Mouse (Mus musculus) spleen, adult 2 months (tissue): Measurements from ENCODE around the gene Jade1.

ENCODE experiments used
- CTCF ChIP-seq: fragments of 200-500 bp; IDR thresholded peaks from 2 replicates; pipeline ENCODE4 v1.5.1; 2011; ENCODE audit warnings: mild to moderate bottlenecking, inconsistent platforms; ENCODE audit not compliant: insufficient read depth, insufficient read length, insufficient replicate concordance; ENCODE audit errors: extremely low read depth
- POLR2A ChIP-seq: fragments of 200-500 bp; IDR thresholded peaks from 2 replicates; pipeline ENCODE4 v1.6.1; 2011; ENCODE audit warnings: low read depth, low read length, inconsistent platforms

DNA sequence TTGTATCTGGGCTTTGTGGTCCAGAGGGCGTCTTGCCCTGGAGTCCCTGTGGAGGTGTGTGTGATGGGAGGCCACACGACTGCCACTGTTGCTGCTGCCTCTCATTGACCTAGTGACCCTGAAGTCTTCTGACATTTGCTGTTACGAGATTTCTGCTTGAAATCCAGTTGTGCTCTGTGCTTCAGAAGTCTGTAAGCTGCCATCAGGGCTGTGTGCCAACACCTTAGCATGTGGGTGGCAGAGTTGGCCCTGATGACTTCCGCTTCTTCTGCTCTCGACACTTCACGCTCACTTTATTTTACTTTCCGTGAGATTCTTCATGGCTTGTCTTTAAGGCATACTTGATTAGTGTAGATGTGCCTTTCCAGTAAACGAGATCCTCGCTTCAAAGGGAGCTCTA, 42.9 kb downstream of the Jade1 start:
- TF ChIP-seq POLR2A (no peak), CTCF (no peak)
